Mouse (Mus musculus) CH12.LX (cell line): ENCODE measurements around the gene Cuedc1. TPM values are rescaled to one million over a fixed set of nuclear protein-coding genes. Genes with fewer than 3 reads are reported as not detected.

ENCODE experiments used
- DNase-seq: peaks from one replicate; pipeline ENCODE4 v3.0.0-alpha.2; 2013; ENCODE audit errors: extremely low read depth
- H3K27ac ChIP-seq: 2 replicates; pipeline ENCODE4 v1.5.1; 2012; ENCODE audit warnings: low read depth, mild to moderate bottlenecking, control low read depth, moderate library complexity; ENCODE audit not compliant: insufficient read depth
- H3K27me3 ChIP-seq: replicated peaks from 2 replicates; pipeline ENCODE3; 2012; ENCODE audit warnings: inconsistent platforms
- H3K36me3 ChIP-seq, 2 experiments: replicated peaks in 1 of 2; 2 replicates each; pipeline versions ENCODE3 to v1.6.1; 2012; ENCODE audit warnings: inconsistent platforms in 1 of 2, low read length in 1 of 2, mild to moderate bottlenecking in 1 of 2, mixed read lengths in 1 of 2, moderate library complexity in 1 of 2; ENCODE audit not compliant: control insufficient read depth in 1 of 2, insufficient read depth in 1 of 2
- H3K4me1 ChIP-seq, 2 experiments: 2 replicates each; pipeline ENCODE4 v1.6.1; 2012; ENCODE audit warnings: inconsistent platforms in 1 of 2, moderate library complexity in 1 of 2; ENCODE audit not compliant: insufficient read depth in 2 of 2, control insufficient read depth in 1 of 2
- H3K4me2 ChIP-seq: 2 replicates; pipeline ENCODE4 v1.6.1; 2012; ENCODE audit warnings: low read depth, mild to moderate bottlenecking, control low read depth; ENCODE audit not compliant: poor library complexity, insufficient read depth, severe bottlenecking
- H3K4me3 ChIP-seq, 3 experiments: fragments of 150-350 bp in 1 of 3; sonication (generic) in 1 of 3; replicated peaks in 1 of 3; 2 replicates each; pipeline versions ENCODE3 to v1.5.1; 2011 to 2012; ENCODE audit warnings: low read depth in 2 of 3, low read length in 2 of 3, mild to moderate bottlenecking in 2 of 3, moderate library complexity in 2 of 3, control low read depth in 1 of 3, improper control_type of control experiment in 1 of 3, inconsistent platforms in 1 of 3, mixed read lengths in 1 of 3; ENCODE audit not compliant: poor library complexity in 1 of 3
- H3K79me2 ChIP-seq: replicated peaks from 2 replicates; pipeline ENCODE4 v1.6.1; 2012; ENCODE audit warnings: mild to moderate bottlenecking, moderate library complexity; ENCODE audit not compliant: control insufficient read depth, poor library complexity, insufficient read depth, severe bottlenecking; ENCODE audit errors: extremely low read depth
- H3K9ac ChIP-seq: 2 replicates; pipeline ENCODE4 v1.6.1; 2012; ENCODE audit warnings: low read depth, mild to moderate bottlenecking, control low read depth, moderate library complexity; ENCODE audit not compliant: insufficient read depth
- H3K9me3 ChIP-seq: replicated peaks from 2 replicates; pipeline ENCODE3; 2012; ENCODE audit warnings: low read length, inconsistent platforms, mixed read lengths
- CHD2 ChIP-seq: IDR thresholded peaks from 2 replicates; pipeline ENCODE4 v1.6.1; 2011; ENCODE audit warnings: low read length, improper control_type of control experiment
- CTCF ChIP-seq, 2 experiments: IDR thresholded peaks in 1 of 2; conservative IDR thresholded peaks in 1 of 2; 2 replicates each; pipeline ENCODE4 v1.5.1; 2011 to 2012; ENCODE audit warnings: low read depth in 2 of 2, low read length in 2 of 2, improper control_type of control experiment in 1 of 2, inconsistent platforms in 1 of 2, mild to moderate bottlenecking in 1 of 2, moderate library complexity in 1 of 2
- ELF1 ChIP-seq: IDR thresholded peaks from 2 replicates; pipeline ENCODE4 v1.6.1; 2014; ENCODE audit warnings: low read depth, mild to moderate bottlenecking, inconsistent platforms, low read length, improper control_type of control experiment
- ETS1 ChIP-seq: conservative IDR thresholded peaks from 2 replicates; pipeline ENCODE4 v1.6.1; 2012; ENCODE audit warnings: low read depth, mild to moderate bottlenecking, inconsistent platforms, low read length, improper control_type of control experiment, moderate library complexity
- GABPA ChIP-seq: IDR thresholded peaks from 2 replicates; pipeline ENCODE4 v1.6.1; 2012; ENCODE audit warnings: low read depth, low read length, improper control_type of control experiment, inconsistent platforms; ENCODE audit not compliant: insufficient replicate concordance
- IRF4 ChIP-seq: IDR thresholded peaks from 2 replicates; pipeline ENCODE4 v1.6.1; 2014; ENCODE audit warnings: low read depth, mild to moderate bottlenecking, inconsistent platforms, low read length, improper control_type of control experiment
- JUN ChIP-seq: IDR thresholded peaks from 2 replicates; pipeline ENCODE4 v1.6.1; 2011; ENCODE audit warnings: low read depth, mild to moderate bottlenecking, low read length, improper control_type of control experiment, moderate library complexity; ENCODE audit not compliant: insufficient read depth
- KAT2A ChIP-seq: IDR thresholded peaks from 2 replicates; pipeline ENCODE4 v1.6.1; 2012; ENCODE audit warnings: low read length, improper control_type of control experiment, inconsistent platforms; ENCODE audit not compliant: insufficient replicate concordance
- MAX ChIP-seq: IDR thresholded peaks from 2 replicates; pipeline ENCODE4 v1.6.1; 2011; ENCODE audit warnings: low read length, improper control_type of control experiment
- MEF2A ChIP-seq: IDR thresholded peaks from 2 replicates; pipeline ENCODE4 v1.6.1; 2014; ENCODE audit warnings: low read depth, mild to moderate bottlenecking, inconsistent platforms, low read length, improper control_type of control experiment, borderline replicate concordance
- MXI1 ChIP-seq: IDR thresholded peaks from 2 replicates; pipeline ENCODE4 v1.6.1; 2011; ENCODE audit warnings: mild to moderate bottlenecking, low read depth, low read length, improper control_type of control experiment
- POLR2A ChIP-seq: IDR thresholded peaks from 2 replicates; pipeline ENCODE4 v1.6.1; 2011; ENCODE audit warnings: low read depth, mild to moderate bottlenecking, improper control_type of control experiment, low read length
- RCOR1 ChIP-seq: conservative IDR thresholded peaks from 2 replicates; pipeline ENCODE4 v1.6.1; 2012; ENCODE audit warnings: low read depth, mild to moderate bottlenecking, inconsistent platforms, low read length, improper control_type of control experiment
- SIN3A ChIP-seq: IDR thresholded peaks from 2 replicates; pipeline ENCODE4 v1.6.1; 2012; ENCODE audit warnings: low read length, improper control_type of control experiment, inconsistent platforms
- TBP ChIP-seq: conservative IDR thresholded peaks from 2 replicates; pipeline ENCODE4 v1.6.1; 2011; ENCODE audit warnings: low read depth, low read length, improper control_type of control experiment
- TCF12 ChIP-seq: IDR thresholded peaks from 2 replicates; pipeline ENCODE4 v1.6.1; 2014; ENCODE audit warnings: low read depth, mild to moderate bottlenecking, inconsistent platforms, low read length, improper control_type of control experiment
- USF1 ChIP-seq: IDR thresholded peaks from 2 replicates; pipeline ENCODE4 v1.6.1; 2014; ENCODE audit warnings: low read depth, mild to moderate bottlenecking, inconsistent platforms, low read length, improper control_type of control experiment
- ZC3H11A ChIP-seq: IDR thresholded peaks from 2 replicates; pipeline ENCODE4 v1.6.1; 2012; ENCODE audit warnings: low read depth, mild to moderate bottlenecking, inconsistent platforms, low read length, improper control_type of control experiment
- ZNF384 ChIP-seq: IDR thresholded peaks from 2 replicates; pipeline ENCODE4 v1.6.1; 2012; ENCODE audit warnings: low read depth, low read length, improper control_type of control experiment, inconsistent platforms
- dilution Hi-C: fragments of 300-500 bp; cut with MboI; formaldehyde crosslinking; loops from 2 replicates; pipeline ENCODE4 v1.14.3; 2020; ENCODE audit warnings: low sequenced_read_pairs; ENCODE audit not compliant: extremely low pct_unique_long_range_greater_than_20kb, extremely low pct_ligation_motif_present
- in situ Hi-C: fragments of 300-500 bp; cut with MboI; formaldehyde crosslinking; loops from 3 replicates; pipeline ENCODE4 v1.14.3; 2019; ENCODE audit warnings: low sequenced_read_pairs, low pct_ligation_motif_present, low pct_unique_long_range_greater_than_20kb, mixed read lengths
- polyA plus RNA-seq: library from polyadenylated mRNA; unstranded; fragments of >175 nt; gene quantifications from 2 replicates; pipeline ENCODE4 v1.2.1, GENCODE M21; 2012; ENCODE audit warnings: low read depth; ENCODE audit not compliant: insufficient read length
- total RNA-seq, 2 experiments: library from RNA; depleted of rRNA; stranded (reverse); fragments of 300-350 nt in 1 of 2; fragments of >200 nt in 1 of 2; gene quantifications; 2 replicates each; pipeline ENCODE4 v1.2.3; 2012 to 2014

The Cuedc1 gene
- total and polyA plus RNA-seq, 3 experiments, result 0.20 to 0.51 (median 0.47) TPM

DNA sequence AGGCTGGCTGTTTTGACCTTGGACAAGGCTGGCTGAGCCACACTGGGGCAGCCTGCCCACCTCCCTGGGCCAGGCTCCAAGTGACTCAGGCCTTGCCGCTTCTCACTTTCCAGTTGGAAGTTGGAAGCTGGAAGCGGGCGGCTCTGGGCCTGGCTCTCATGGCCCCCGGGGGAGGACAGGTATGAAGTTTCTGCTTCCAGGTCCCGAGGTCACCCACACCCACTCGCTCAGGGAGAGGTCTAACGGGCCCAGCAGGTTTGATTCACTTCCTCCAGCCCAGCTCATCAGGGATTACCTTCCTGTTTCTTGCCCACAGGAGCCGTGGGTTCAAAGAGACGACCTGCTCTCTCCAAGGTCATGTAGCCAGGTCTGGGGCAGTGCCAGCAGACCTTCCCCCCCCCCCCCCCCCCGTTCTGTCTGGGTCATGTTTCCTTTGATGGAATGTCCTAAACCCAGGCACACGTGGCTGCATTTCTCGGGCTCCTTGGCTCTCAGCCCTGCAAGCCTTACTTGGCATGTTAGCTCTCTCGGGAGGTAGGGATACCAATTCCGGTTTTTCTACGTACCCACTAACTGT is 67.0 kb downstream of the Cuedc1 start:
- H3K27me3 ChIP-seq, result peaks cover 64% of the 10 kb centered on the region
- no peak for DNase-seq
- H3K36me3 ChIP-seq, result no peaks in the 10 kb centered on the region
- dilution Hi-C loops (no loop called here), in situ Hi-C loops (no loop called here)
- TF ChIP-seq ELF1 (no peak), KAT2A (no peak), CHD2 (no peak), POLR2A (no peak)
- no peak overlapping the region for H3K4me3 ChIP-seq
- H3K4me2 ChIP-seq, result no peak overlapping the region
- peaks cover 0 to 16% of the 10 kb centered on the region in 2 experiments; a peak in 2 of 4 replicates for H3K4me1 ChIP-seq
- H3K79me2 ChIP-seq, result no peaks in the 10 kb centered on the region
- H3K27ac ChIP-seq, result no peak overlapping the region
- H3K9me3 ChIP-seq, result no peaks in the 10 kb centered on the region
- no peak overlapping the region for H3K9ac ChIP-seq

GRCm38 (mm10) chr11:88165683-88166364 is 68.0 kb downstream of the Cuedc1 start:
- no peaks in the 10 kb centered on the region for H3K36me3 ChIP-seq
- no peak overlapping the region for H3K4me2 ChIP-seq
- H3K4me1 ChIP-seq, result peaks cover 0 to 16% of the 10 kb centered on the region in 2 experiments; a peak in 2 of 4 replicates
- dilution Hi-C loops, result no loop called here
- DNase-seq, result no peak
- no peak overlapping the region for H3K9ac ChIP-seq
- H3K79me2 ChIP-seq, result no peaks in the 10 kb centered on the region
- H3K4me3 ChIP-seq, result no peak overlapping the region
- TF ChIP-seq ZNF384 (no peak), ELF1 (no peak), TBP (no peak), MEF2A (no peak), USF1 (no peak), GABPA (no peak), SIN3A (no peak), ZC3H11A (no peak), KAT2A (no peak), ETS1 (no peak), POLR2A (no peak), IRF4 (no peak), CTCF (conservative IDR thresholded peaks at IDR 0.05 in 1 of 2, IDR thresholded peaks at IDR 0.05 in 1 of 2; ENCODE audit: low read depth in 2 of 2, low read length in 2 of 2) (no peak), JUN (no peak), MAX (no peak), RCOR1 (no peak), MXI1 (no peak), TCF12 (no peak)
- no peak overlapping the region for H3K27ac ChIP-seq
- peaks cover 64% of the 10 kb centered on the region for H3K27me3 ChIP-seq
- in situ Hi-C loops, result no loop called here
- no peaks in the 10 kb centered on the region for H3K9me3 ChIP-seq
